Mouse (Mus musculus) Patski (cell line): ENCODE results near the gene D1Ertd622e. TPM values are rescaled to one million over a fixed set of nuclear protein-coding genes. Genes with fewer than 3 reads are reported as not detected.

ENCODE experiments used
- ATAC-seq: fragments of 100-300 bp; one replicate; pipeline ENCODE4 v1.8.0; 2021
- CTCF ChIA-PET: fragments of 350-600 bp; sonication (Branson Sonifier 250); formaldehyde crosslinking; loops from one replicate; lab custom pipeline; 2022; ENCODE audit warnings: inconsistent platforms; lab: Charles Lee
- POLR2A ChIA-PET: fragments of 350-600 bp; sonication (Branson Sonifier 250); formaldehyde crosslinking; loops from one replicate; lab custom pipeline; 2022; ENCODE audit warnings: antibody characterized with exemption, inconsistent platforms; lab: Charles Lee
- DNase-seq: peaks from one replicate; pipeline ENCODE4 v3.0.0-alpha.2; 2011; ENCODE audit warnings: low read depth, low spot score
- H3K27me3 ChIP-seq: fragments of 371-371 bp; one replicate; pipeline ENCODE4 v1.5.1; 2021
- CTCF ChIP-seq: fragments of 100-300 bp; IDR thresholded peaks from one replicate; pipeline ENCODE4 v1.5.1; 2021
- in situ Hi-C: fragments of 300-500 bp; cut with MboI; formaldehyde crosslinking; loops from 3 replicates; pipeline ENCODE4 v1.11.1; 2018; ENCODE audit warnings: low pct_unique_long_range_greater_than_20kb, mixed read lengths
- polyA plus RNA-seq: library from polyadenylated mRNA; unstranded; gene quantifications from one replicate; pipeline ENCODE4 v1.2.3, GENCODE M21; 2021

D1Ertd622e gene
- polyA plus RNA-seq, 1 experiment from 2014 or later, result 47.4 TPM

GRCm38 (mm10) chr1:97650072-97650471 lies 11.8 kb downstream of the D1Ertd622e start:
- in situ Hi-C loops, result no loop called here
- POLR2A ChIA-PET, result no interaction called here
- H3K27me3 ChIP-seq, result no peaks in the 10 kb centered on the region
- no peak for ATAC-seq
- CTCF ChIA-PET, result interaction anchor here (1.5 kb wide), 1 partner anchor 13 kb away, joined by 5 read pairs; no protein-coding TSS in a partner anchor
- DNase-seq, result no peak
- no peak for TF ChIP-seq CTCF

- no peak for ATAC-seq
- in situ Hi-C loops, result no loop called here
- DNase-seq, result no peak
- ChIA-PET POLR2A (no interaction called here), CTCF (interaction anchor here (1.0 to 2.5 kb wide), 5 partner anchors 9 to 42 kb away, joined by 3 to 7 read pairs (median 5); no protein-coding TSS in a partner anchor)
- peak; percentile 59 for TF ChIP-seq CTCF
- H3K27me3 ChIP-seq, result no peaks in the 10 kb centered on the region
These were observed 14.8 kb downstream of the D1Ertd622e start for GRCm38 (mm10) chr1:97647037-97647436.

- H3K27me3 ChIP-seq, result no peaks in the 10 kb centered on the region
- in situ Hi-C loops, result no loop called here
- DNase-seq (no peak), ATAC-seq (no peak)
- ChIA-PET POLR2A (no interaction called here), CTCF (interaction anchor here (0.9 to 1.4 kb wide), 4 partner anchors 9 to 61 kb away, joined by 3 to 5 read pairs (median 3); no protein-coding TSS in a partner anchor)
- TF ChIP-seq CTCF, result no peak
These were observed 27.8 kb downstream of the D1Ertd622e start for GRCm38 (mm10) chr1:97634104-97634503.

- POLR2A ChIA-PET, result no interaction called here
- CTCF ChIA-PET, result interaction anchor here (1.2 to 1.5 kb wide), 4 partner anchors 10 to 60 kb away, joined by 3 to 6 read pairs (median 3); no protein-coding TSS in a partner anchor
- TF ChIP-seq CTCF, result no peak
- H3K27me3 ChIP-seq, result no peaks in the 10 kb centered on the region
- in situ Hi-C loops, result no loop called here
- DNase-seq (no peak), ATAC-seq (no peak)
These were observed 29.2 kb downstream of the D1Ertd622e start for GRCm38 (mm10) chr1:97632545-97633256.

- H3K27me3 ChIP-seq, result no peaks in the 10 kb centered on the region
- in situ Hi-C loops, result no loop called here
- ChIA-PET CTCF (interaction anchor here (1.5 kb wide), 1 partner anchor 15 kb away, joined by 6 read pairs; no protein-coding TSS in a partner anchor), POLR2A (no interaction called here)
- ATAC-seq (no peak), DNase-seq (no peak)
- no peak for TF ChIP-seq CTCF
These were observed 29.9 kb downstream of the D1Ertd622e start for GRCm38 (mm10) chr1:97631843-97632470.

- POLR2A ChIA-PET, result no interaction called here
- ATAC-seq (no peak), DNase-seq (no peak)
- in situ Hi-C loops, result no loop called here
- CTCF ChIA-PET, result interaction anchor here (1.3 to 1.9 kb wide), 3 partner anchors 17 to 59 kb away, joined by 3 to 5 read pairs (median 4); no protein-coding TSS in a partner anchor
- no peak for TF ChIP-seq CTCF
- H3K27me3 ChIP-seq, result no peaks in the 10 kb centered on the region
These were observed 31.7 kb downstream of the D1Ertd622e start for GRCm38 (mm10) chr1:97630146-97630545.

- ChIA-PET CTCF (interaction anchor here (1.4 kb wide), 1 partner anchor 9 kb away, joined by 3 read pairs; no protein-coding TSS in a partner anchor), POLR2A (no interaction called here)
- in situ Hi-C loops, result no loop called here
- ATAC-seq (no peak), DNase-seq (no peak)
- TF ChIP-seq CTCF, result no peak
- H3K27me3 ChIP-seq, result no peaks in the 10 kb centered on the region
These were observed 33.0 kb downstream of the D1Ertd622e start for GRCm38 (mm10) chr1:97628859-97629258.

- ATAC-seq (no peak), DNase-seq (no peak)
- H3K27me3 ChIP-seq, result no peaks in the 10 kb centered on the region
- ChIA-PET CTCF (interaction anchor here (1.4 kb wide), 1 partner anchor 10 kb away, joined by 3 read pairs; no protein-coding TSS in a partner anchor), POLR2A (interaction anchor here (0.8 kb wide), 1 partner anchor 8 kb away, joined by 3 read pairs; no protein-coding TSS in a partner anchor)
- no peak for TF ChIP-seq CTCF
- in situ Hi-C loops, result no loop called here
These were observed 33.9 kb downstream of the D1Ertd622e start for GRCm38 (mm10) chr1:97628016-97628415.

GRCm38 (mm10) chr1:97625427-97625826 lies 36.4 kb downstream of the D1Ertd622e start:
- ATAC-seq (no peak), DNase-seq (no peak)
- no peaks in the 10 kb centered on the region for H3K27me3 ChIP-seq
- TF ChIP-seq CTCF, result no peak
- in situ Hi-C loops, result no loop called here
- CTCF ChIA-PET, result interaction anchor here (1.2 kb wide), 1 partner anchor 9 kb away, joined by 5 read pairs; no protein-coding TSS in a partner anchor
- POLR2A ChIA-PET, result no interaction called here

GRCm38 (mm10) chr1:97624386-97624785 lies 37.5 kb downstream of the D1Ertd622e start:
- ChIA-PET CTCF (interaction anchor here (1.2 kb wide), 1 partner anchor 10 kb away, joined by 5 read pairs; no protein-coding TSS in a partner anchor), POLR2A (no interaction called here)
- DNase-seq (no peak), ATAC-seq (no peak)
- in situ Hi-C loops, result no loop called here
- no peaks in the 10 kb centered on the region for H3K27me3 ChIP-seq
- no peak for TF ChIP-seq CTCF
